Mouse (Mus musculus) liver, embryonic 12.5 days (tissue): ENCODE measurements at regions not wholly inside any gene's neighbourhood (a gene's known extent, or its start where the extent isn't known, plus 50 kb on each side); places are given as distances from the start of the nearest gene placed in this dataset.

Source experiments
- ATAC-seq: fragments of 200-750 bp; cut with Nextera tagmentation; 2 replicates; pipeline ENCODE4 v1.8.0; 2017; ENCODE audit warnings: moderate number of reproducible peaks, mild to moderate bottlenecking, moderate library complexity
- H3K27ac ChIP-seq: fragments of 300-500 bp; sonication (generic); 2 replicates; pipeline ENCODE4 v1.5.1; 2016; ENCODE audit warnings: mild to moderate bottlenecking
- H3K27me3 ChIP-seq: fragments of 300-500 bp; sonication (generic); replicated peaks from 2 replicates; pipeline ENCODE4 v1.6.1; 2016; ENCODE audit warnings: mild to moderate bottlenecking, moderate library complexity
- H3K36me3 ChIP-seq: fragments of 300-500 bp; sonication (generic); 2 replicates; pipeline ENCODE4 v1.6.1; 2016; ENCODE audit warnings: mild to moderate bottlenecking, moderate library complexity
- H3K4me1 ChIP-seq: fragments of 300-500 bp; sonication (generic); 2 replicates; pipeline ENCODE4 v1.6.1; 2016
- H3K4me2 ChIP-seq: fragments of 300-500 bp; sonication (generic); 2 replicates; pipeline ENCODE4 v1.6.1; 2016; ENCODE audit warnings: mild to moderate bottlenecking, moderate library complexity
- H3K4me3 ChIP-seq: fragments of 300-500 bp; sonication (generic); 2 replicates; pipeline ENCODE4 v1.5.1; 2016; ENCODE audit warnings: mild to moderate bottlenecking, moderate library complexity
- H3K9ac ChIP-seq: fragments of 300-500 bp; sonication (generic); 2 replicates; pipeline ENCODE4 v1.6.1; 2016; ENCODE audit warnings: mild to moderate bottlenecking, moderate library complexity
- H3K9me3 ChIP-seq: fragments of 300-500 bp; sonication (generic); replicated peaks from 2 replicates; pipeline ENCODE4 v1.6.1; 2016; ENCODE audit warnings: mild to moderate bottlenecking, moderate library complexity
- WGBS: fragments of 180-500 bp; shearing (Covaris S2); methylation state at CpG from one replicate; pipeline ENCODE4 v1.1.7; 2016; ENCODE audit not compliant: insufficient replicate concordance; 5-methylcytosine and 5-hydroxymethylcytosine counted together

DNA sequence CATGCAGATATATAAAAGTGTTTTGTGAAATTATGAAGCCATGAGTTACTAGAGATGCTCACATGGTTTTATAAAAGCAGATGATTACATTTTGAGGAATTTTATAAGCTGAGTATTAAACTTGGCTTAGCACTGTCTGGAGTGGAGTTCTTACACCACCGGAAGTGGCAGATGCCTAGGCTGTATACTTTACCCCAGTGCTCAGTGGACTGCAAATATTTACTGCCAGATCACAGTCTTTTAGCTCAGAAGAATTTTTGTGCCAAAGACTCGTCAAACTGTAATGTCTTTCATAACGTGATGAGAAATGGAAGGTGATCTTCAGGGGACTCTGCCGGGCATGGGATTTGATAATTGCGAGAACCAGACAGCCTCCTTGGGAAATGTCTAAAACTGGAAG, 136.1 kb upstream of the 9330182O14Rik start:
- no peak for ATAC-seq
- no peaks in the 10 kb centered on the region for H3K4me1 ChIP-seq
- H3K4me3 ChIP-seq, result no peak overlapping the region
- H3K27me3 ChIP-seq, result no peaks in the 10 kb centered on the region
- no peaks in the 10 kb centered on the region for H3K36me3 ChIP-seq
- no peak overlapping the region for H3K27ac ChIP-seq
- WGBS, result 69% methylated on average over 5 of the region's 5 CpGs
- no peak overlapping the region for H3K4me2 ChIP-seq
- H3K9ac ChIP-seq, result no peak overlapping the region
- H3K9me3 ChIP-seq, result no peaks in the 10 kb centered on the region

DNA sequence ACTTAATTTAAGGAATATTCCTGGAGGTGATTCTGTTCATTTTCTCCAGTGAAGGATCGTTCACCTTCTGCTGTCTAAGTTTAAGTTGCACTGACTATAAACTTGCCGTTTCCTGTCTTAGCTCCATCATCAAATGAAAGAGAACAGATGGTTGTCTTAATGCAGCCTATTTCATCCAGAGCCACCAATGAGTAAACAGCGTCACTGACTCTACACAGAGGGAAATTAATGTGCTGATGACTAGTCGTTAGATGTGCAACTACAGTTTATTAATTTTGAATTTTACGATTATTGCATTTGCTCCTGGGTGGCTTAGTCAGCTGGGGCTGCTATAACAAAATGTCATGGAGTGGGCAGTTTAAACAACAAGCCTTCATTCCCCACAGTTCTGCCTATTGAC, 134.1 kb upstream of the 9330182O14Rik start:
- Histone ChIP-seq H3K9me3 (no peaks in the 10 kb centered on the region), H3K36me3 (no peaks in the 10 kb centered on the region), H3K27me3 (no peaks in the 10 kb centered on the region), H3K4me1 (no peaks in the 10 kb centered on the region), H3K9ac (no peak overlapping the region), H3K27ac (no peak overlapping the region), H3K4me2 (no peak overlapping the region), H3K4me3 (no peak overlapping the region)
- WGBS, result 75% methylated on average over 5 of the region's 5 CpGs
- no peak for ATAC-seq

DNA sequence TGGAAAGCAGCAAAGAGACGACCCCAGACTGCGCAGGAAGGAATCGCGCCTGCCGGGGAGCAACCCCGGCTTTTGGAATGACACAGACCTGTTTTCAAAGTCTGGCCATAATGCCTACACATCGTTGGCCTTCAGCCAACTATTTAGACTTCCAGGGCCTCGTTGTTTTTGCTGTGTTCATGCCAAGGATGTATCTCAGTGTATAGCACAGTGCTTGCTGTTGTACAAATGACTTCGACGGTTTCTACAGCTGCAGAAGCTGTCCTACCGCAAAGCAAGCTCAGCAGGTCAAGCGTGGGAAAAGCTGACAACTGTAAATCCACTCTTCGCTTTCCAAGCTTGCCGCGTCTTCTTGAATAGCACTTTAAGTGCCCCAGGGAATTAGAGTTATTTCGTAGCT, 129.1 kb upstream of the 9330182O14Rik start:
- Histone ChIP-seq H3K27me3 (no peaks in the 10 kb centered on the region), H3K27ac (no peak overlapping the region), H3K9ac (no peak overlapping the region), H3K4me3 (no peak overlapping the region), H3K4me2 (no peak overlapping the region), H3K9me3 (no peaks in the 10 kb centered on the region), H3K4me1 (no peaks in the 10 kb centered on the region), H3K36me3 (no peaks in the 10 kb centered on the region)
- no peak for ATAC-seq
- 78% methylated on average over 16 of the region's 16 CpGs for WGBS

DNA sequence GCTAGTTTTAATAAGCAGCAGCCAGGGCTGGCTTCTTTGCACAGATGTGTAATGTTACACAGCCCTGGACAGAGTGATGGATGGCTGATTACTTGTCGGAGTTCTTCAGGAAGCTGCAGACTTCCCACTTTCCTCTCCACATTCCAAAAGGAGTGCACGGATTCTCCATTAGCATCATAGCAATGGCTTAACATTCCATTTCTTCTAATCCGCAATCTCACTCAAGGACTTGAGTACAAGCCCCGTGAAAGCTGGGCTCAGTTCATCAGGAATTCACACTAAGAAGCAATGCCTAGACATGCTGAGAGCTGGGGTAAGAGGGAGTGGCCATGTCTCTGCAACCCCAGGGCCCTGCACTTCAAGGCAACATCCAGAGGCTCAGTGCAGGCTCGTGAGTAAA, 126.3 kb upstream of the 9330182O14Rik start:
- H3K27me3 ChIP-seq, result no peaks in the 10 kb centered on the region
- no peak for ATAC-seq
- H3K36me3 ChIP-seq, result no peaks in the 10 kb centered on the region
- no peak overlapping the region for H3K4me3 ChIP-seq
- no peaks in the 10 kb centered on the region for H3K4me1 ChIP-seq
- 35% methylated on average over 5 of the region's 5 CpGs for WGBS
- H3K27ac ChIP-seq, result no peak overlapping the region
- H3K9me3 ChIP-seq, result no peaks in the 10 kb centered on the region
- H3K9ac ChIP-seq, result no peak overlapping the region
- no peak overlapping the region for H3K4me2 ChIP-seq

DNA sequence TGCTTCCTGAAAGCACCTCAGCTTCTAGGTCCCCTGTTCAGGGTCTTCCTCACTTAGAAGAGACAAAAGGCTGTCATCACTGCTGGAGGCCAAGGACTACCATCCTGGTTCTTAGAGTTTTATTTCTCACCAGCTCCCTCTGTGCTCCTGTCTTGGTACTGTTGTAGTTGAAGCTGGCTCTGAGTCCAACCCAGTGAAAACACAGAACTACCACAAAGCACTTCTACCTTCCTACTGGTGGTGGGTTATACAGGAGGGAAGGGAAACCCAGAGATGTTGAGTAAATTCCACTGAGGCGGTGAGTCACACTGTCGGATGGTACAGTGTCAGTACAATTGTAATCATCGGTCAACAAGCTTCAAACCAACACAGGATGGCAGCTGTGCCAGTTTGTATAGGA, 120.3 kb upstream of the 9330182O14Rik start:
- 78% methylated on average over 3 of the region's 3 CpGs for WGBS
- H3K4me3 ChIP-seq, result no peak overlapping the region
- H3K4me1 ChIP-seq, result no peaks in the 10 kb centered on the region
- ATAC-seq, result no peak
- H3K4me2 ChIP-seq, result no peak overlapping the region
- no peak overlapping the region for H3K27ac ChIP-seq
- no peaks in the 10 kb centered on the region for H3K27me3 ChIP-seq
- H3K9ac ChIP-seq, result no peak overlapping the region
- H3K36me3 ChIP-seq, result no peaks in the 10 kb centered on the region
- no peaks in the 10 kb centered on the region for H3K9me3 ChIP-seq

DNA sequence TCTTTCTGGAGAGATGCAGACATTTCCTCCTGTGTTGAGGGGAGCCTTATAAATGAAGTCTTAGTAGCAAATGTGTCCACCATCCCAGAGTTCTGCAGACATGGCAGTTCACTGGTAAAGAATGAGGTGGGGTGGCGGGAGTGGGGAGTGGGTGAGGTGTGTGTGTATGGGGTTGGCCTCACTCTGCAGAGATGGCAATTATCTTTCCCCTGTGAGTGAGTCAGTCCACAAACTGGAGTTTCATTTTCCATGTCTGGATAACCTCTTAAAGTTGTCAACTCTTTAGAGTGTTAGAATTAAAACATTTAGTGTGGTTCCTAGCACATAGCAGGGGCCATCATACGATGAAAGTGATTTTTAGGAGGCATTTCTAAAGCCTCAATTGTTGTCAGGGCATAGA, 117.1 kb upstream of the 9330182O14Rik start:
- 69% methylated on average over 2 of the region's 2 CpGs for WGBS

DNA sequence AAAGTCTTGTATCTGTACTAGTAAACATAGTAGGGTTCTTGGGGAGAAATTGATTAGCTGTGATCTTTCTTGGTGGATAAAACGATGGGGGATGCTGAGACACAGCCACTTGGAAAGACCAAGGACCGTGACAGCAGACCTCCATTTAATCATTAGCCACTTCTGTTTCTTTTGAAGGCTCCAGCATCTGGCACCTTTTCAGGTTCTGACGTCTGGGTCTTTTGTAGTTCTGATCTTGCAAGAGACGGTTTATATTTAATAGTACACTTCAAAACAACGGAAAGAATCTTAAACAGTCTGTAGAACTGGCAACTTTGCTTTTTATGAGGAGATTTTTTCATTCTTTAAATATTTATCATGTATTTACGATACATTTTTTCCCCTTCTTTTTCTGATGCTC, 116.6 kb upstream of the 9330182O14Rik start:
- H3K4me1 ChIP-seq, result no peaks in the 10 kb centered on the region
- H3K27me3 ChIP-seq, result no peaks in the 10 kb centered on the region
- WGBS, result 51% methylated on average over 6 of the region's 6 CpGs
- no peaks in the 10 kb centered on the region for H3K9me3 ChIP-seq
- no peak overlapping the region for H3K27ac ChIP-seq
- no peak overlapping the region for H3K4me3 ChIP-seq
- no peak for ATAC-seq
- no peak overlapping the region for H3K9ac ChIP-seq
- no peaks in the 10 kb centered on the region for H3K36me3 ChIP-seq
- no peak overlapping the region for H3K4me2 ChIP-seq

More for the DNA sequence above, 117.1 kb upstream of the 9330182O14Rik start:
- Histone ChIP-seq H3K9ac (no peak overlapping the region), H3K4me3 (no peak overlapping the region), H3K9me3 (no peaks in the 10 kb centered on the region), H3K4me2 (no peak overlapping the region), H3K27ac (no peak overlapping the region), H3K4me1 (no peaks in the 10 kb centered on the region), H3K36me3 (no peaks in the 10 kb centered on the region), H3K27me3 (no peaks in the 10 kb centered on the region)
- no peak for ATAC-seq

DNA sequence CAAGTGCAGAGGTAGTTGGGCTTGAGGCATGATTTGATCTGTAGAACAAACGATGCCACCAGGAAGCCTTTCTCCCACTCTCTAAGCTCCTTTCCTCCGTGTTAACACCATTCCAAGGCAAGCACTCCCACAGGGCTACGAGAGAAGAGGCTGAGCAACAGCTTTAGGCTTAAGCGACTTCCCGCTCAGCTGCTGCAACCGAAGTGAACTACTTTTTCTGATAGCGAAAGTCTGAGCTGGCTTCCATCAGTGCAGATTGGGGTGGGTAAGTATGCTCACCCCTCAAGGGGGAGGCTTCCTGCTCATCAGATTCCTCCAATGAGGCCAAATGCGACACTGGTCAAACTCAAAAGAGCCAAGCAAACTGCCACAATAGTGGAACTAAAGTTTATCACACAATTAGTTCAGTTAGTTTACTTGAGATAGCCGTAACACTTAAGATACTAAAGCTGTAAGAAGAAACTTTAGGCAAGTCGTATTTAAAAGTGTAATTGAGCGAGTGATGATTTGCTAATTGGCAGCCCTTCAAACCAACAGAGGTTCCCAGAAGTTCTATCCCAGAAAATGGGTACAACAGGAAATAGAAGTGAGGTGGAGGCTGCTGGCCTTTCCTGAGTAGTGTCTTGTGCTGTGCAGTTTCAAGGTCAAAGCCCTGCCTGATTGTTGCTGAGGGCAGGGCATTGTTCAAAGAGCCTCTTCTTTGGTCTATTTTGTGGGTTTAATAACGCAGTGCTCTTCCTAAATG, 115.9 kb upstream of the 9330182O14Rik start:
- no peak overlapping the region for H3K9ac ChIP-seq
- no peak for ATAC-seq

DNA sequence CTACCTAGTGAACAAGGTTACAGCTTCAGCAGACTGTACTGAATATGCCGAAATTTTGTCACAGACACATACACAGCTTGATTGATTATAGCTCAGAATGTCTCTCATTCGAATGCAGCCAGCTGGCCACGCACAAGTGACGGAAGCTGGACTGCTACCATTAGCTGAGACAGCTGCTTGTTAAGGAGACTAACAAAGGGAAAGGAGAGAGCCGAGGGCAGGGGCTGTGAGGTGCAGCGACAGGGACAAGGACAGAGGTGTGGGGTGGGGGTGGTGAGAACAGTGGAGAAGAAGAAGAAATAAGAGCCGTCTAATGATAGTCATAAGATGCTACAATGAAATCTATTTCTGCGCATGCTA, 115.4 kb upstream of the 9330182O14Rik start:
- Histone ChIP-seq H3K9me3 (no peaks in the 10 kb centered on the region), H3K36me3 (no peaks in the 10 kb centered on the region), H3K27ac (no peak overlapping the region), H3K4me3 (no peak overlapping the region), H3K9ac (no peak overlapping the region), H3K4me2 (no peak overlapping the region), H3K4me1 (no peaks in the 10 kb centered on the region), H3K27me3 (no peaks in the 10 kb centered on the region)
- no peak for ATAC-seq
- 51% methylated on average over 8 of the region's 8 CpGs for WGBS

More for the DNA sequence above, 115.9 kb upstream of the 9330182O14Rik start:
- Histone ChIP-seq H3K27ac (no peak overlapping the region), H3K27me3 (no peaks in the 10 kb centered on the region), H3K4me3 (no peak overlapping the region), H3K36me3 (no peaks in the 10 kb centered on the region), H3K4me1 (no peaks in the 10 kb centered on the region), H3K4me2 (0 out of 2 replicates have a peak overlapping the region, but pooled peaks have one; percentile 12), H3K9me3 (no peaks in the 10 kb centered on the region)
- WGBS, result 22% methylated on average over 12 of the region's 12 CpGs

DNA sequence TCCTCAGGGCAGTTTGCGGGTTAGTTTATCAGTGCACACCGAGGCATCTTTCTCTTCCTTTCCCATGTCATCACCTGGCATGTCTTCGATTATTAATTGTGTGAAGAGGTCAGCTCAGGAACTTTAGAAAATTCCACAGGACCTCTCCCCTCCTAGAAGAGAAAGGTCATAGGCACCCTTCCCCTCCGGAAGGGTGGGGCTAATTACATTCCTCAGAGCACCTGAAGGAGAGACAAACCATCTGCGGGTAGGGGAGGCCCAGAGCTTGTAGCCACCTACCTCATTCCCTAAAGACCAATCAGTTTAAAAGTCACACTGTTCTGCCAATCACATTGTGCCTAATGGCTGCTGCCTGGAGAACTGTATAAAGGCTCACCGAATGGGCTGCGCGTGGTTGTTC, 114.9 kb upstream of the 9330182O14Rik start:
- H3K27ac ChIP-seq, result no peak overlapping the region

DNA sequence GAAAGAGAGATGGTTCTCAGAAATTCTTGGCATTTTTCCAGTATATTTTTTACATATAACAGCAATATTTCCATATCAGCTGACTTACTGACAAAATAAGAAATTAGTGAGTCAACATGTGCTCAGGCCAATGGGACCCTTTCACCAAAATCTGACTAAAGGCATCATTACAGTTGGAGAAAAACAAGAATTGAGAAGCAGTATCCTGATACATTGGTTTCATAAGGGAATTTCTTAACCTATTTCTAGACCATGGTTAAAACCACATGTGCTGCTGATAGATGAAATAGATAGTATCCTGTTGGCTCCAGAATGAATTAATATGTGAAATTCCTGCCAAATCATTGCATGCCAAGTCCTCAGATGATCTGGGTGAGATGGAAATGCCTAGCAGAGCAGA, 114.1 kb upstream of the 9330182O14Rik start:
- Histone ChIP-seq H3K4me1 (no peaks in the 10 kb centered on the region), H3K4me3 (no peak overlapping the region), H3K27ac (no peak overlapping the region), H3K4me2 (no peak overlapping the region), H3K36me3 (no peaks in the 10 kb centered on the region), H3K27me3 (no peaks in the 10 kb centered on the region), H3K9me3 (no peaks in the 10 kb centered on the region), H3K9ac (no peak overlapping the region)
- no peak for ATAC-seq

More for the DNA sequence above, 114.9 kb upstream of the 9330182O14Rik start:
- WGBS, result 75% methylated on average over 8 of the region's 8 CpGs
- no peak for ATAC-seq
- Histone ChIP-seq H3K27me3 (no peaks in the 10 kb centered on the region), H3K4me1 (no peaks in the 10 kb centered on the region), H3K9me3 (no peaks in the 10 kb centered on the region), H3K9ac (no peak overlapping the region), H3K4me3 (no peak overlapping the region), H3K36me3 (no peaks in the 10 kb centered on the region), H3K4me2 (no peak overlapping the region)

DNA sequence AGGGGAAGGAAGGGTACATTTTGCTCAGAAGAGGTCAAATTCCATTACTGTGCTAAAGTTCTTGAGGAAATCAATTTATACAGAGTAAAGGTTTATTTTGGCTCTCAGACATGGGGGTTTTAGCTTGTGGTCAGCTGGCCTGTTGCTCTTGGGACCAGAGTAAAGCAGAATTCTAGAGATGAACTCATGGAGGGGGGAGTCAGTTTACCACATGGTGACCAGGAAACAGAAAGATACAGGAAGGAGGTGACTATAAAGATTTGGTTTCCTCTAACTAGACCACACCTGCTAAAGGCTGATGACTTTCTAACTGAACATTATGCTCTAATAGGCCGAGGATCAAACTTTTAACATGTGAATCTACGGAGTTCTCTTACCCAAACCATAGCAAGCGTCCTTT, 113.5 kb upstream of the 9330182O14Rik start:
- no peaks in the 10 kb centered on the region for H3K36me3 ChIP-seq
- H3K4me3 ChIP-seq, result no peak overlapping the region
- H3K27ac ChIP-seq, result no peak overlapping the region
- ATAC-seq, result no peak
- no peak overlapping the region for H3K4me2 ChIP-seq
- no peaks in the 10 kb centered on the region for H3K9me3 ChIP-seq
- H3K9ac ChIP-seq, result no peak overlapping the region
- no peaks in the 10 kb centered on the region for H3K27me3 ChIP-seq
- no peaks in the 10 kb centered on the region for H3K4me1 ChIP-seq
- WGBS, result 60% methylated on average over 3 of the region's 3 CpGs

DNA sequence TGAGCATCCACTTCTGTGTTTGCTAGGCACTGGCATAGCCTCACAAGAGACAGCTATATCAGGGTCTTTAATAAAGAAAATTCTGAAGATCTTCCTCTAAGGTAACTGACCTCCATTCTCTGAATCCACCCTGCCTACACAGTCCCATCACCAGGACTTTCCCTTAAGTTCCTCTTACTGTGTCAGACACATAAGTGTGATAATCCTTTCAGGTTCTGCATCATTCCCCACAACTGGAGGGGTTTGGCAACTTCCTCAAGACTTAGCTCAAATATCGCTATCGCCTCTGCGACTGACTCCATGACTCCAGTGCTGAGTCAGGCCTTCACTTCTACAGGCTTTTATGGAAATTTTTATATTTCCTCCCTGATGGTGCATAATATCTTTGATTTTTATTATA, 111.0 kb upstream of the 9330182O14Rik start:
- Histone ChIP-seq H3K4me2 (no peak overlapping the region), H3K4me1 (no peaks in the 10 kb centered on the region), H3K4me3 (no peak overlapping the region), H3K27me3 (no peaks in the 10 kb centered on the region), H3K9me3 (no peaks in the 10 kb centered on the region), H3K9ac (no peak overlapping the region), H3K27ac (no peak overlapping the region), H3K36me3 (no peaks in the 10 kb centered on the region)
- WGBS, result 68% methylated on average over 3 of the region's 3 CpGs
- ATAC-seq, result no peak
